Mouse (Mus musculus) heart, adult 11 months (tissue): ENCODE data around the gene Slc25a5.
A peak's percentile ranks its signal among the peaks of the same experiment; 100 is the strongest.

Source experiments
- DNase-seq: peaks from one replicate; pipeline ENCODE4 v3.0.0; 2022

The Slc25a5 gene

GRCm38 (mm10) chrX:36803189-36803588 is 7.7 kb downstream of the Slc25a5 start:
- DNase-seq = no peak

- DNase-seq = peak; percentile 98
Measured at GRCm38 (mm10) chrX:36804196-36804595, 8.7 kb downstream of the Slc25a5 start.

- no peak for DNase-seq
Measured at GRCm38 (mm10) chrX:36805466-36806235, 10.2 kb downstream of the Slc25a5 start.

GRCm38 (mm10) chrX:36807360-36808317 is 12.2 kb downstream of the Slc25a5 start:
- DNase-seq = peak; percentile 99

GRCm38 (mm10) chrX:36808318-36808683 is 12.8 kb downstream of the Slc25a5 start:
- DNase-seq = no peak

- no peak for DNase-seq
Measured at GRCm38 (mm10) chrX:36811377-36811776, 15.9 kb downstream of the Slc25a5 start.

- DNase-seq = no peak
Measured at GRCm38 (mm10) chrX:36814161-36814836, 18.8 kb downstream of the Slc25a5 start.

- no peak for DNase-seq
Measured at GRCm38 (mm10) chrX:36815022-36815421, 19.6 kb downstream of the Slc25a5 start.

- DNase-seq = no peak
Measured at GRCm38 (mm10) chrX:36815439-36815838, 20.0 kb downstream of the Slc25a5 start.

- no peak for DNase-seq
Measured at GRCm38 (mm10) chrX:36816368-36816899, 21.0 kb downstream of the Slc25a5 start.

- DNase-seq = no peak
Measured at GRCm38 (mm10) chrX:36816953-36817441, 21.5 kb downstream of the Slc25a5 start.

GRCm38 (mm10) chrX:36819575-36819974 is 24.1 kb downstream of the Slc25a5 start:
- DNase-seq = no peak

- DNase-seq = no peak
Measured at GRCm38 (mm10) chrX:36820201-36820600, 24.8 kb downstream of the Slc25a5 start.

GRCm38 (mm10) chrX:36823932-36824711 is 28.7 kb downstream of the Slc25a5 start:
- DNase-seq = no peak

GRCm38 (mm10) chrX:36825032-36825431 is 29.6 kb downstream of the Slc25a5 start:
- DNase-seq = no peak

- no peak for DNase-seq
Measured at GRCm38 (mm10) chrX:36826873-36827272, 31.4 kb downstream of the Slc25a5 start.

- peak; percentile 90 for DNase-seq
Measured at GRCm38 (mm10) chrX:36830271-36830670, 34.8 kb downstream of the Slc25a5 start.

- peak; percentile 94 for DNase-seq
Measured at GRCm38 (mm10) chrX:36831632-36832031, 36.2 kb downstream of the Slc25a5 start.

GRCm38 (mm10) chrX:36833397-36834084 is 38.1 kb downstream of the Slc25a5 start:
- DNase-seq = peak; percentile 88

GRCm38 (mm10) chrX:36837069-36837676 is 41.7 kb downstream of the Slc25a5 start:
- no peak for DNase-seq

GRCm38 (mm10) chrX:36839391-36839790 is 43.9 kb downstream of the Slc25a5 start:
- DNase-seq = peak; percentile 95
